Mouse (Mus musculus) heart, adult 2 months (tissue): ENCODE measurements around the gene Gtf3c1.

Experiments used
- CTCF ChIP-seq: fragments of 200-600 bp; IDR thresholded peaks from 2 replicates; pipeline ENCODE4 v1.8.1; 2022; ENCODE audit warnings: antibody characterized with exemption, mild to moderate bottlenecking, moderate library complexity
- EP300 ChIP-seq: fragments of 200-500 bp; IDR thresholded peaks from 2 replicates; pipeline ENCODE4 v1.6.1; 2011; ENCODE audit warnings: low read depth, low read length, control low read depth; ENCODE audit not compliant: insufficient read depth

DNA sequence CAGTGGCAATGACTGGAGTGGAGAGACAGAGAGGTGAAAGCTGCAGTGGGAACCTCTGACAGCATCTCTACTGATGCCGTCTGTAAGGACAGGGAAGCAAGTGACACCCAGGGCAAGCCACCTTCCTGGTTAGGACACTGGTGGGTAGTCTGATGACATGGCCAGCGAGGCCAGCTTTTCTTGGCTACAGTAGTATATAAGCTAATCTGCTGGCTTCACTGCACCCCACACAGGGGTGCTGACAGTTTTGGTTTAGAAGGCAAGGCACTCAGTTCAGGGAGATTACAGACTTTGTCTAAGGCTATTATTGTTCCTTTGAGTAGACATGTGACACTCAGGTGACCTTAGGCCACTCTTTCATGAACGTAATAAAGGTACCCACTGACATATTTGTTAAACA lies 43.9 kb downstream of the Gtf3c1 start:
- TF ChIP-seq CTCF, result no peak
- no peak for TF ChIP-seq EP300
